Mouse (Mus musculus) layer of hippocampus, postnatal 14 days (tissue): ENCODE data around the gene Mief2. TPM values are rescaled to one million over a fixed set of nuclear protein-coding genes. Genes with fewer than 3 reads are reported as not detected.

Experiments
- DNase-seq, 2 experiments: peaks; one replicate each; pipeline ENCODE4 v3.0.0; 2021 to 2022; ENCODE audit warnings: low spot score in 2 of 2, mixed read lengths in 1 of 2
- microRNA-seq, 2 experiments: library from miRNA; unstranded; fragments of <30 nt; microRNA quantifications; one replicate each; pipeline ENCODE4 v1.2.0; 2021
- total RNA-seq, 2 experiments: library from RNA; stranded (reverse); gene quantifications; 2 replicates each; pipeline ENCODE4 v1.2.3; 2021

Gene Mief2
- total RNA-seq, 2 experiments from 2014 or later = 23.7 to 23.8 TPM

DNA sequence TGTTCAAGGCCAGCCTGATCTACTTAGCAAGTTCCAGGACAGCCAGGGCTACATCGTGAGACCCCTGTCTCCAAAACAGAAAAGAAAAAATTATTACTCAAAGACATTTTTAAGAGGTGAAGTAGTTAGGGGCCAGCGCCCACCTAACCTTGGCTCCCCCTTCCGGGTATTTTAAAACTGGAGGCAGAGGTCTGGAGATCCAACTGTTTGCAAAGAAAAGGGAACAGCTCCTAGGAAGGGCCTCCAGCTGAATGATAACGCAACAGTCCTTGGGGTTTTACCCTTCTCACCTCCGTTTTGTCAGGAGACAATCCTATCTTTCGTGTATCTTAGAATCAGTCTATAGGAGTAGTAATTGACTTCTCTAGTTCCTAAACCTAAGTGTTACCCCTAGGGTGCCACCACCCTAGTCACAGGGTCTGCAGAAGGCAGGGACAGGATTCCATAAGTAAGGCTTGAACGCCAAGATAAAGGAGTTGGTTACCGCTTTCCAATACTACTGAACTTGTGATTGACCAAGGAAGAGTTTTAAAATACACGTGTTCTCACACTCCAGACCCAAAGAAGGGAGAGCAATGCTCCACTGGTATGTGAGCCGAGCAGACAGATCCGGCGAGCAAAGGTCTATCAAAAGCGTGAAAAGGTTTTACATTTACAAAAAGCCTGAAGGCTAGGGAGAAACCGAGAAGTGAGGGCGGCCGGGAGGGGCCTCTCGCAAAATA, 48.1 kb downstream of the Mief2 start:
- no peak for DNase-seq

DNA sequence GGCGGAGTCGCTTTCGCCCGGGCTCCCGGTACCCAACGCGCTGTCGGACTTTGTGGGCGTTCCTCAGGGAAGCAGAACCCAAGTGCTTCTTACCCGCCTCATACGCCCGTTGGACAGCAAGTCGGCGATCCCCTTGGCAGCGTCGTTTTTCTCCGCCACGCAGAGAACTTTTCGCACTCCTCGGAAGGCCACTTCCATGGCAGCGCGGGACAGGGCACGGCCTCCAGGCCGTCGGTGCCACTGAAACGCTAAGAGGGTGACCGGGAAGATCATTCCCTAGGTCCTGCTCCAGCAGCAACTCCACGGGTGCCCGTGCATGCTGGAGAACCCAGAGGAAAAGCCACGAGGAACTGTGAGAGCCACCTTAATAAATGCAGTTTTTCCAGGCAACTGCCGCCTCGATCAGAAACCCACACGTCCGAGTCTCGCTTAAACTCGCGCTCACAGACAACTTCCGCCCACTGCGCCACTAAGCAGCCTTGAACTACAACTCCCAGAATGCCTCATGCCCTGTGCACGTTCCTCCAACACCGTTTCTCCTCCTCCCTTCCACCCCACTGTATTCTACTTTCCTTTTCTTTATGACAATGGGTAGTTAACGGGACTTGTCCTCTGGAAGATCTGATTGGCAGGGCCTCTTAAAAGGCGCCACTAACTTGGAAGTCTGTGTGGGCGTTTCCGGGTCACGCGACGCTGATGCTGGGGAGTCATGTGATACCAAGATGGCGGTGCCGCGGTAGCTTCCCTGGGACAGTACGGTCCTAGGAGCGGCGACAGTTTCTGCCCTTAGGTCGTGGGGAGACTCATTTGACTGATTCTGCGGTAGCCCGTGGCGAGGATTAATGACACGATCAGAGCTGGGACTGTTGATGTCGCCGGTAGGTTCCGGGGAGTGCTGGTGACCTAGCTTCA, 48.9 kb downstream of the Mief2 start, which contains the start of the genes Top3a and Smcr8:
Gene Top3a (minus strand): TSS at position 537 of the 912 bp plus-strand sequence.
Gene Smcr8 (plus strand): TSS at position 696 of the 912 bp plus-strand sequence.
- DNase-seq = peak; percentile 87 to 92

DNA sequence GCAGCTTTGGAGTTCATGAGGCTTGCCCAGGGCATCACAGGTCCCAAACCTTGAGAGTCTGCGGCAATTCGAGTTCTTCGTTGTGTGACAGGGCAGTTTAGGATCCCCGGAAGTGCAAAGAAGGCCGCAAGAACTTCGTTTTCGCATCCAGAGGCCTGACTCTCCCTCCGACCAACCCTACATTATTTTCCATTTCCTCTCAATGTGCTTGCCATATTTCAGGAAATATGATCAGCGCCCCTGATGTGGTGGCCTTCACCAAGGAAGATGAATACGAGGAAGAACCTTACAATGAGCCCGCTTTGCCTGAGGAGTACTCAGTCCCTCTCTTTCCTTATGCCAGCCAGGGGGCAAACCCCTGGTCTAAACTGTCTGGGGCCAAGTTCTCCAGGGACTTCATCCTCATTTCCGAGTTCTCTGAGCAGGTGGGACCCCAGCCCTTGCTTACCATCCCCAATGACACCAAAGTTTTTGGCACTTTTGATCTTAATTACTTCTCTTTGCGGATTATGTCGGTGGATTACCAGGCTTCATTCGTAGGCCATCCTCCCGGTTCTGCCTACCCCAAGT, 49.7 kb downstream of the Mief2 start:
- DNase-seq = no peak

DNA sequence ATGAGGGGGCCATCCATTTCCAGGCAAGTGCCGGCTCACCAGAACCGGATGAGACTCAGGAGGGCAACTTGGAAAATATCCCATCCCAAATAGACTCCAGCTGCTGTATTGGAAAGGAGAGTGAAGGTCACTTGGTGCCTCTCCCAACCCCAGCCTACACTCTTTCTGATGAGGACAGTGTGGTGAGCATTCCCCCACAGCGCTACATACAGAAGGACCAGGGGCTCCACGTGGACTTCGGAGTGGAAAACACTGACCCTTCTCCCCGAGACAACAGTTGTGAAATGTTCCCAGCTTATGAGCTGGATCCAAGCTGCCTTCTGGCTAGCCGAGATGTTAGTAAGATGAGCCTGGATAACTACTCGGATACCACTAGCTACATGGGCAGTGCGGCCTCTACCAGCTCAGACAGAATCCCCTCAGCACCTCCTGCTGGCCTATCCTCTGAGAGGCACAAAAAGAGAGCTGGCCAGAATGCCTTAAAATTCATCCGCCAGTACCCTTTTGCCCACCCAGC, 51.5 kb downstream of the Mief2 start:
- no peak for DNase-seq

Small RNA genes lying within 50 kb of the gene (microRNA-seq; reads per million reads assigned to microRNA genes)
- 1.1 to 4.2 reads per million in 2 experiments for gene Mir5100

Other genes starting within 250 kb of the Mief2 start
- 10 to 100 TPM; 44.7 to 46.2 TPM for gene Alkbh5, start 192.0 kb upstream of the Mief2 start, total RNA-seq
- gene Llgl1, start 28.7 kb upstream of the Mief2 start, total RNA-seq = 10 to 100 TPM; 51.1 to 57.0 TPM
- 10 to 100 TPM; 47.7 to 60.5 TPM for gene Flii, start 1.1 kb upstream of the Mief2 start, total RNA-seq
- 1 to 10 TPM; 4.2 to 5.8 TPM for gene Top3a, start 49.0 kb downstream of the Mief2 start, total RNA-seq
- 10 to 100 TPM; 25.0 to 26.6 TPM for gene Smcr8, start 49.1 kb downstream of the Mief2 start, total RNA-seq
- 1 to 10 TPM; 4.9 to 6.8 TPM for gene Shmt1, start 83.3 kb downstream of the Mief2 start, total RNA-seq
- gene Dhrs7b, start 102.2 kb downstream of the Mief2 start, total RNA-seq = 10 to 100 TPM; 27.3 to 31.4 TPM
- 10 to 100 TPM; 24.7 to 25.7 TPM for gene Tmem11, start 150.9 kb downstream of the Mief2 start, total RNA-seq
- gene Natd1, start 186.4 kb downstream of the Mief2 start, total RNA-seq = 10 to 100 TPM; 12.6 to 13.0 TPM
- gene Map2k3, start 203.6 kb downstream of the Mief2 start, total RNA-seq = 10 to 100 TPM; 12.8 to 17.0 TPM